Mouse (Mus musculus) adrenal gland, postnatal 14 days (tissue): Measurements from ENCODE around the gene Usb1. TPM values are rescaled to one million over a fixed set of nuclear protein-coding genes. Genes with fewer than 3 reads are reported as not detected.
"Not testable (repeated sequence)": the region's sequence is repeated elsewhere in the genome, so short reads cannot be mapped to it uniquely, and the experiment has no call there.

Experiments
- DNase-seq: peaks from one replicate; pipeline ENCODE4 v3.0.0; 2021; ENCODE audit warnings: mixed read lengths
- total RNA-seq: library from RNA; stranded (reverse); gene quantifications from 2 replicates; pipeline ENCODE4 v1.2.3, GENCODE M21; 2021

Usb1 gene
- total RNA-seq, 1 experiment from 2014 or later = 17.4 TPM

DNA sequence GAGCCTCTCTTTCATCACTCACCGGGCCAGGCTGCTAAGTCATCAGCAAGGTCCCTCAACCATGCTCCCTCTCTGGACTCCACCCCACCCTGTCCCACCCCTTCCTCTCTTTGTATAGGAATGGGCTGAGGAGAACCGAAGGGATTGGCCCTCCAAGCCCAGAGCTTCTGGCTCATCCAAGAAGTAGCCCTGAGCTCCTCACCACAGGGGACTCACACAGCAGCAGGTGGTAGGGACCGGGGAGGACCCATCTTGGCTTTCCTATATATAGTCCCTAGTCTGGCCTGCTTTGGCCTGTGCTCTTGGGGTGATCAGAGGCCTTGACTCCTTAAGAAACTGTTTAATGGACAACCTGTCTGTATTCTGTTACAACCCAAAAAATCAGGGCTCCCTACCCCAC lies 42.3 kb downstream of the Usb1 start:
- no peak for DNase-seq

DNA sequence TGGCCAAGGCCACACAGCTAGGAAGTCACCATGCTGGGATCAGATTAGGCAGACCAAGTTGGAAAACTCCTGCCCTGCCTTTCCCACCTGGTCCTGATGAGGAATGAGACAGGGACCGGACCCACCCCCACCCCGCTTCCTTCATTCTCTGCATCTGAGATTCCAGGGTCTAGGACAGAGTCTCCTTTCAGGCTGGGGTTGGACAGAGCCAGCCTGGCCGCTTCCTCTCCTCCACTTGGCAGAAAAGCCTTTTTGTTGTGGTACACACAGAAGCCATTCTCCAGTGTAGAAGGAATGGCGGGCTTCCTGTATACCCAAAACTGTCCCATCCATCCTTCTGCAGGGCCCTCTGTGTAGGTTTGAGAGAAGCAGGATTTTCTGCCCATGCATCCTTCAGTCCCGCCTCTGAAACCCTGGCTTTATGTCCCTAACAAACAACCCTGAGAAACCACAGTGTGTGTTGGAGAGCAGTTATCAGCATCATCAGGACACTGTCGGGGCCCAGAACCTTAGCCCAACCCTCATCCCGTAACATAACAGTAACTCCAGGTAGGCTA lies 43.4 kb downstream of the Usb1 start:
- no peak for DNase-seq

DNA sequence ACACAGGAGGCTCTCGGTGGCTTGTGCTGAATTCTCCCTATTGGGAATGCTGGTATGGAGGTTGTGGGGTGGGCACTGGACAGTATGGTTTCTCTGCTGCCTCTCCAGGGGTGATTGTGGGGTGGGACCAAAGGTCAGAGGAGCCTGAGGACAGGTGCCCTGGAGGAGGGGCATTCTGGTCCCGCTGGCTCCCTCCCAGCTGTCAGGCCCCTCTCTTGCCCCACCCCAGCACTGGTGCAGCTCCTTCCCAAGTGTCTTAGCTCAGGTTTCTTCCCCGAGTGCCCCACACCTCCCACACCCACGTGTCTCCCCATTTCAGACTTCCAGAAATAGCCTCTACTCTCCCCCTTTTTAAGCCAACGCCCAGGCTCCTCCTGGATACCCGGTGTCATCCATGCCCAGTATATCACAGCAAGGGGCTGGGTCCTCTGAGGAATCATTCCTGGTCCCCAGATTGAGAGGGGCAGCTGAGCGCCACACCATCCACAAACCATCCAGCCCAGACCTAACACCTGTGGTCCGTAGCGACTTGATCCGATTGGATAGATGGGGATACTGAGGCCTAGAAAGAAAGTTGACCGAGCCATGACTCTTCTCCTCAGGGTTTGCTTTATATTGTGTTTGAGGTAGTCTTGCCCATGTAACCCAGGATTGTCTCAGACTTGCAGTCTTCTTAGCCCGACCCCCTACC lies 44.4 kb downstream of the Usb1 start:
- DNase-seq = no peak

DNA sequence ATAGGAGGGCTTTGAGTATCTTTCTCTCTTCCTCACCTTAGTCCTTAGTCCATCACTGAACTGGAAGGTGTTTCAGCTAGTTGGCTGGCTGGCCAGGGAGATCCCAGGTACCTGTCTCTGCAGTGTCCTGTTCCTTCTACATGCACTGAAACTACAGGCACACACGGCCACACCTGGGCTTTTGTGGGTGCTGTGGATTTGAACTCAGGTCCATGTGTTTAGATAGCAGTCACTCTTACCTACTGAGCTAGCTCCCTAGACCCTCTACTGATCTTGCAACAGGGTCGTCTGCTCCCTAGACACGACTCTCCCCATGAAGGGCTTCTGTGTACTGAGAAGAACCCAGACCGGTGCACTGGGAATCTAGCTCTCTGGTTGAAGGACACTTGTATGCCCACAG lies 45.0 kb downstream of the Usb1 start:
- DNase-seq = no peak

DNA sequence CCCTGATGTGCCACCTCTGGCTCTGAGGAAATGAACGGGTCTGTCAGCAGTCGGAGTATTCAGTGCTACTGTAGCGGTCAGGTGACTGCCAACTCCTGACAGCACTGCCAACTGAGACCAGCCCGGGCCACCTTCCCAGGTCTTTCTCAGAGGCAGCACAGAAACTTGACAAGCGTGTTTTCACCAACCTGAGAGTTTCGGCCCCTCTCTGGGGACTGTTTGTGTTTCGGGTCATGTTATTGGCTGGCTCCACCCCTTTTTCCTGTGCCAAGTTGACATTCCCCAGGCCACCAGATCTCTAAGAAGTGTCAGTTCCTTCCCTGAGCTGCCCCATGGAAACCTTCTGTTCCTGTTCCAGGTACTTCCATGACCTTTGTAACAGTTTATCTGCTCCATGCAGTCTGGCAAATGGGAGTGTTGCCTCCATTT lies 45.8 kb downstream of the Usb1 start:
- peak; percentile 53 for DNase-seq

DNA sequence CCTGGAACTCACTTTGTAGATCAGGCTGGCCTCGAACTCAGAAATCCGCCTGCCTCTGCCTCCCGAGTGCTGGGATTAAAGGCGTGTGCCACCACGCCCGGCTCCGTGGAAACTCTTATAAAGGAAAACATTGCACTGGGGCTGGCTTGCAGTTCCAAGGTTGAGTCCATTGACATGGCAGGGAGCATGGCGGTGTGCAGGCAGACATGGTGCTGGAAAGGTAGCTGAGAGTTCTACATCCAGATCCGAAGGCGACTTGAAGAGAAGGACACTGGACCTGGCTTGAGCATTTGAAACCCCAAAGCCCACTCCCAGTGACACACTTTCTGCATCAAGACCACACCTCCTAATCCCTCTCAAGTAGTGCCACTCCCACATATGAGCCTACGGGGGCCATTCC lies 46.8 kb downstream of the Usb1 start:
- not testable (repeated sequence) for DNase-seq

DNA sequence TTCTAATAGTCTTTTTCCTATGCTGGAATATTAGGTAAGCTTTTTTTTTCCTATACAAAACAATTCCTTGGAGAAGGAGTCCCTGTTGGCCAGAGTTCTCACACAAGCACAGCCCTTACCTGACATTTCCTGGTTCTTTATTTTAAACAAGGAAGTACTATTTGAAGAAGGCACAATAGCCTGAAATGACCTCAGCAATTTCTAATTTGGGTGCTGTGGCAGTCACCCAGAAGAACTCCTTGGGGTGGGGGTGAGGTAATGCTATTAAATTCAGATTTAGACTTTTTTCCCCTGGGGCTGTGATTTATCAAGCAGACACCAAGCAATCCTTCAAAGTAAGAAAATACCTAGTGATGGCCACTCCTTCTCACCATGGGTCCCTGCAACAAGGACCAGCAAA lies 48.9 kb downstream of the Usb1 start:
- no peak for DNase-seq

DNA sequence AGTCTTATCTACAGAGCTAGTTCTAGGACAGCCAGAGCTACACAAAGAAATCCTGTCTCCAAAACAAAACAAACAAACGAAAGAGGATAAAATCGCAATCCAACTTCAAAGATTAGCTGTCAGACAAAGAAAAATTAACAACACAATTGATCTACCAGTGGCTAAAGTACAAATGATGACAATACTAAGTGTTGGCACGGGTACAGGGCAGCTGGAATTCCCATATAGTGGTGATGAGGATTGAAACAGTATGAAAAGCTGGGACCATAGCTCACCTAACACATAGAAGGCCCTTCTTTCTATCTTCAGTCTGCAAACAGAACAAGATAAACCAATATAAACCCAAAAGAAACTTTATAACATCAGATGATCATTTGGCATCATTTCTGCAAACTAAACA lies 49.5 kb downstream of the Usb1 start:
- no peak for DNase-seq

DNA sequence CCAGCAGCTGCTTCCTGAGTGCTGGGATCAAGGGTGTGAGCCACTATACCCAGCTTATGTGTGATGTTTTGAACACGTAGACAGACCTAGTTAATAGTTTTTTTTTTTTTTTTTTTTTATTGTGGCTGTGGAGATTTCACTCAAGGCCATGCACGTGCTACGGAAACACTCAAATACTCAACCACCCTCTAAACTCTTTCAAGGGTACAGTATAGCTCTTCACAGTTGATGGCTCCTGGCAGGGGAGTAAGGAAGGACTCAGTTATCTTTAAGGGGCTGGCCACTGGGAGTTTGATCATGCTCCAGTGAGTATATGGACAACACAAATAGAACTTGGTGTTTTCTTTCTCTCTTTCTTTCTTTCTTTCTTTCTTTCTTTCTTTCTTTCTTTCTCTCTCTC lies 52.4 kb downstream of the Usb1 start:
- DNase-seq = no peak

DNA sequence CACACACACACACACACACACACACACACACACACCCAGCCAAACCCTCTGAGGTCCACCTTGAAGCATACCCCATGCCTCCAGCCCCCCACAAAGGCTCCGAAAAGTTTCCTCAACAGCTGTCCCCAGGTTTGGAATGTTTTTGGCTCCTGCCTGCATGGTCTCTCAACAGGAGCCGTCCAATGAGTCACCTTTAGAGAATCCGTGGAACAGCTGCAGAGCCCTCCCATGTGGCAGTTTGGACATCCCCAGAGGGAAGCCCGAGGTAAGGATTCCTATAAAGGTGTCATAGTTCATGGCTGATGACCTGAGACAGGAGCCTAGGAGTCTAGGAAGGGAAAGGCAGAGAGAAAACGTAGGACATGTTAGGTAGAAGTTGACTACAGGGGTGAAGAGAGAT lies 54.0 kb downstream of the Usb1 start:
- no peak for DNase-seq

DNA sequence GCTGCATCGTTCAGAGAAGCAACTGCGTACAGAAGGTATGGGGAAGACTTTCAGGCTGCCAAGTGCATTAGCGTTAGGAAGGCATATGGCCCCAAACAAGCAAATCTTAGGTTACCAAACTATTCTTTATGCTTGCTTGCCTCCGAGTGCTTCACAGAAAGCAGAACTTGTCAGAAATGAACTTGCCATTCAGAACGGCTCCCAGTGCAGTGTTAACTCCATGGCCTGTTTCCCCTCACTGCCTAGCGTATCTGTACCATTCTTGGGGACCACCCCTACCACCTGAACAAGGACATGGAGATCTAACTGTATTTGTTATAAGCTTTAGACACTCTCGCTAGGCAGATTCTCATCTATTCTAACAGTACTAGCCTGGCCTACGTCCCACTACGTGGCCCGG lies 55.1 kb downstream of the Usb1 start:
- DNase-seq = no peak

DNA sequence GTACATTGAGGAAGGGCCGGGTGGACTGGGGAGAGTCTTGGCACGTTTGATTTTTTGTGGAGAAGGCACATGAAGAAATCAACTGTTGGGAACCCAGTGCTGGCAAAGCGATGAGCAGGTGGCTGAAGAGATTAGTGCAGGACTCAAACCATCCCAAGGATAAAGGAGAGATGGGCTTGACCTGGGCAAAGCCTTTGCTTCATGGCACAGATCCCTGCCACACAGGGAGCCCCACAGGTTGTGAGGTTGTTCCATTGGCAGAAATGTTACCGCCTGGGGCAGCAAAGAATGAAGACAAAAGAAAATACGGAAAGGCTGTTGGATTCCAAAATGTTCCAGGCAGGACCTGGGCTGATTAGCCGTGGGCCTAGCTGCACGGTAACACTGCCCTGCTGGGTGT lies 55.9 kb downstream of the Usb1 start:
- DNase-seq = no peak

DNA sequence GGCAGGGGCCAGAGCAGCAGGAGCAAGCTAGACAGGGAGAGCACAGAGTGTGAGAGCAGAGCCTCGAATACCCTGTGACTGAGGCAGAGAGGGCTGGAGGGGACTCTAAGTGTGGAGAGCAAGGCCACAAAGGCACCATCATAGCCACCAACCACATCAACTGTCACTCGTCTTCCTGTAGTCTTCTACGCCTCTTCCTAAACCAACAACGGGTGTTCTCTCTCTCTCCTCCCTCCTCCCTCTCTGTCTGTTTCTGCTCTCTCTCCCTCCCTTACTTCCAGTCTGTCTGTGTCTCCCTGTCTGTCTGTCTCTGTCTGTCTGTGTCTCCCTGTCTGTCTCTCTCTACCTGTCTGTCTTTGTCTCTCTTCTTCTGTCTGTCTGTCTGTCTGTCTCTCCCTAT lies 58.2 kb downstream of the Usb1 start:
- no peak for DNase-seq

DNA sequence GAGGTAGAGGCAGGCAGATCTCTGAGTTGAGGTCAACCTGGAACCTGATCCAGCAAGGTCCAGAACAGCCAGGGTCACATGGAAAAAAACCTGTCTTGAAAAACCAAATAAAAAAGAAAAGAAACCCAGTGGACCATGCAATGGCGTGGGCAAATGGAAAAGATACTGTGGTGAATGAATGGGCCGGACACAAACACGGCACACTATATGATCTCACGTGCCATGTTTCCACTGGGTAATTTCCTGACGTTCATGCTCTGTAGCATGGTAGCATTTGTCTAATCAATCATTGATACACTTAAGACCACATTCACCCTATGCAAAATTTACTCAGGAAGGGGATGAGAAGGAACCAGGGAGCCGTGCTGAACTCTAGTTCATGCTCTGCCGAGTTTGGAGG lies 59.0 kb downstream of the Usb1 start:
- no peak for DNase-seq

DNA sequence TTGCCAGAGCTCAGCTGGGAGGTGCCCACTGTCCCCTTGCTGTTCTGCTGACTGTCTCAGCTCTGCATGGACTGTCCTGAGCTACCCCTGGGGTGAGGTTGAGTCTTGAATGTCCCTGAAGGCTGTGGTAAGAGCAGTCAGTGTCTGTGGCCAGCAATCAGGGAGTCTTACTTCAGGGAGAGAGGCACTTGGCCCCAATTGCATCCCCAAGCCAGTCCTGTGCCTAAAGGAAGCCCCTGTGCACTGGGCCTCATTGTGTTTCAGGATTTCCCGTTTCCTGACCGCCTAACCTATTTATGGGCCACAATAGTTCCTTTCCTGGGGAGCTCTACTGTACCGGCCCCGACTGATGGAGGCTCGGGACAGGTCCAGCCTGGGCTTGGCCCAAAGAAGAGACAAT lies 60.5 kb downstream of the Usb1 start:
- DNase-seq = peak; percentile 47

DNA sequence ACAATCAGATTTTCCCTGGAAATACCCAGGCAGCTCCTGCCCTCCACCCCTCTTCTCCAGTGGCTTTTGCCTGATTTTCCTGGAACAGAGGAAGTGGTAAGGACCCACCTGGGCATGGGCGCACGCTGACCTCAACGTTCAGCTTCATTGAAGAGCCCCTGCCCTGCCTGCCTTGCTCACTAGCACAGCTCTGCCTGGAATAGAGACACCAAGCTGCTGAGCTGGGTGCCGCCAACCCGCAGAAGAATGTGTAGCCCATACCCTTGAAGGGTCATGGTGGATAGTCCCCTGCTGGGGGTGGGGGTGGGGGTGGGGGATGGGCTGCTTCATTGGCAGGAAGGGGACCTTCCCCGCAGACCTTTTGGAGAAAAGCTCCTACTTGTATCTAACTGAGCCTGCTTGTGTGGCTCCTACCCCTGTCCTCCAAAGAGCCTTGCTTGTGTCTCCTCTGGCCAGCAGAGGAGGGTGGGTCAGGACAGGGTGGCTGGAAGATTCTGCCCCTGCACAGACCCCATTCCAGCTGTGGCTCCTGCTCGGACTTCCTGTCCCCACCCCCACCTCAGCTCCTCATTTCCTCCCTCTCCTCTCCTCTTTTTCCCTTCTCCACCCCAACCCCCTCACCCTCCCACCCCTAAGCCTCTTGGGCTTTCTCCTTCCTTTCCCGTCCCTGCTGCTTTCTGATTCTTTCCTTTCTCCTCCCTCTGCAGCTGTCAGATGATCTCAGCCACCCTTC lies 63.3 kb downstream of the Usb1 start:
- no peak for DNase-seq

DNA sequence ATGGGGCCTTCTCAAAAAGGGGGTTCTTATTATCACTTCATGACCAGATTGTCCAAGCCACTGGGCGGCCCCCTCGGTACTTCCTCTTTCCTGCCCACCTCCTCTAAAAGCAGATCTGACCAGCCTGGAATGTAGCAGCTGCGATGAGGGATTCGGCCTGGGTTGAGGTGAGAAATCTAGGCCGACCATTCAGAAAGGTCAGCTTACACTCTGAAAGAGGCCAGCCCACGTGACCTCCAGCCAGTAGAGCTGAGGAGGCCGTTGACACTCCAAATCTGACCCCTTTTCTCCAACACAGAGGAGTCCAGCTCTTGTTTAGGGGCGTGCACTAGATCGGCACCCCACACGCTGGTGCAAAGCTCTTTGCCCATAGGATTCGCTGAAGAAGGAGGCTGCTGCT lies 64.7 kb downstream of the Usb1 start:
- no peak for DNase-seq

Other genes starting within 250 kb of the Usb1 start
- 94.1 and 104 TPM in 2 replicates for gene Kifc3, start 129.5 kb upstream of the Usb1 start, total RNA-seq
- gene Cngb1, start 25.7 kb upstream of the Usb1 start, total RNA-seq = 1.0 and 2.0 TPM in 2 replicates
- gene Tepp, start 21.7 kb upstream of the Usb1 start, total RNA-seq = not detected in 2 replicates
- 10.6 and 11.6 TPM in 2 replicates for gene Zfp319, start 334 bp upstream of the Usb1 start, total RNA-seq
- 21.3 and 21.8 TPM in 2 replicates for gene Mmp15, start 20.0 kb downstream of the Usb1 start, total RNA-seq
- gene Cfap20, start 102.6 kb downstream of the Usb1 start, total RNA-seq = 46.8 and 47.4 TPM in 2 replicates
- gene Csnk2a2, start 157.8 kb downstream of the Usb1 start, total RNA-seq = 81.9 and 82.2 TPM in 2 replicates
- gene Ccdc113, start 201.8 kb downstream of the Usb1 start, total RNA-seq = 0.98 and 1.7 TPM in 2 replicates
- gene Prss54, start 244.1 kb downstream of the Usb1 start, total RNA-seq = not detected in 2 replicates